Mouse (Mus musculus): ENCODE measurements around the gene Ankib1.
"Not testable (repeated sequence)": the region's sequence is repeated elsewhere in the genome, so short reads cannot be mapped to it uniquely, and the experiment has no call there.

The Ankib1 gene

DNA sequence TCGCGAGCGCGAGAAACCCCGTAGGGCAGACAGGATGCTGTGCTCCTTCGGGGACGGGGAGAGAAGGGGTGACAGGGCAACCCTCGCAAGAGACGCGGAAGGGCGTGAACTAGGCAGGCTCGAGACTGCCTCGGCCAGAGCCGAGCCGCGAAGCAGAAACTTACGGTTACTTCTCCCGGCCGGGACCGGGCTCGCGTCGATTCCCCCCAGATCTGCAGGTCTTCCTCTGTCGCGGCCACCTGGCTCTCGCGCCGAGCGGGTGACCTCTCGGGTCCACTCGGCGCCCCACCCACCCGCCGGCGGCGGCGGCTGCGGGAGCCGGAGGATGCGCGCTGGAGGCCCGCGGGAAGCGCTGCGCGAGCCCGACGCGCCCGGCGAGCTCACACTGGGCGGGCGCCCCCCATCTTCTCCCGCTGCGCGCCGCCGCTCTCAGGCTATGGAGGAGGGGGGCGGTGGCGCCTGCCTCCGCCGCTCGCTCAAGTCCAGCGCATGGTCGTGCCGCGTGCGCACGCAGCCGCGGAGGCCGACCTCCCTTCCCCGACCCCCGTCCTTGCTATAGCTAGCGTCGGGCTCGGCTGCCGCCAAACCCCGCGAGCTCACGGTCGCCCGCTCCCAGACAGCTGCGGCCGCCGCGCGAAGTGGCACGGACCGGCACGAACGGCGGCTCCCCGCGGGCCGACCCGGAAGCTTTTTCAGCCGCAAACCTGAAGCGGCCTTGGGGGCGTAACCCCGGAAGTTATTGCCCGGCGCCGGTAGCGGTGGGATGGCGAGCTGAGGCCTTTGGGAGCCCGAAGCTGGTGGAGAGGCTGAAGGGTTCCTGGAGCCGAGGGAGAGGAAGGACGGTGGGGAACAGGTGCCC, at the start of gene Ankib1, which contains the start of gene Krit1:
TSS of gene Ankib1 (minus strand) at position 493 of the 859 bp plus-strand sequence.
TSS of gene Krit1 (plus strand) at position 752 of the 859 bp plus-strand sequence.
- peak; percentile 92 for DNase-seq

DNA sequence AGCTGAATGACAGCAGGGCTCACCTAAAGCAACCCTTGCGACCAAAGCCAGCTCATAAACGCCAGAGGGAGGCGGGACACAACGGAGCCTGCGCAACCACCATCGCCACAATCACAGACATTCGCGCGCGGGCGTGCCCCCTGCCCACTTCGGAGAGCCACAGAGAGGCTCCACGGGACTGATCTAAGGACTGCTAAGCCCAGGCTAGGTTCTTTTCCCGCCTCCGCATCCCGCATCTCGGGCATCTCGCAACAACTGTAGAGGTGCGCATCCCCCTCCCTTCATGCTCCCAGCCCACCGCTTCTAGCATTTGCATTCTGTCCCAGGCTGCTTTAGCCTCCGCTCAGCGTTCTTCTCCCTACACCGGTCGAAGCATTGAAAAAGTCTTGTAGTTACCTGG, 42.3 kb upstream of the Ankib1 start, which contains the start of gene Lrrd1:
TSS of gene Lrrd1 (plus strand) at position 148 of the 400 bp plus-strand sequence.
- no peak for DNase-seq

DNA sequence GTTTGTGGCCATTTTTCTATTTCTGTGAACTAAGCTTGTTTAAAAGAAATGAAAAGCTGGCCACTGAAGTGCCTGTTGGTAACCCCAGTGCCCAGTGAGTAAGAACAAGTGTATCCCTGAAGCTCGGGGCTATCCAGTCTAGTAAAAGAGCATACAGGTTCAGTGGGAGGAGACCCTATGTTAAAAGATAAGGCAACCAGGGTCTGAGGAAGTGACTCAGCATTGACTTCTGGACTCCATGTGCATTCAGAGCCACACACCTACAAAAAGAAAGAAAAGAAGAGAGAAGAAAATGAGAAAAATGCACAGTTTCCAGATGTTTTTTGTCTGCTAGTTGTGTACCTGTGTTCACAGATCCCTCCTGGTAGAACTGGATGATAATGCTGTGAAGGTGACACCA, 31.4 kb upstream of the Ankib1 start:
- DNase-seq: no peak

DNA sequence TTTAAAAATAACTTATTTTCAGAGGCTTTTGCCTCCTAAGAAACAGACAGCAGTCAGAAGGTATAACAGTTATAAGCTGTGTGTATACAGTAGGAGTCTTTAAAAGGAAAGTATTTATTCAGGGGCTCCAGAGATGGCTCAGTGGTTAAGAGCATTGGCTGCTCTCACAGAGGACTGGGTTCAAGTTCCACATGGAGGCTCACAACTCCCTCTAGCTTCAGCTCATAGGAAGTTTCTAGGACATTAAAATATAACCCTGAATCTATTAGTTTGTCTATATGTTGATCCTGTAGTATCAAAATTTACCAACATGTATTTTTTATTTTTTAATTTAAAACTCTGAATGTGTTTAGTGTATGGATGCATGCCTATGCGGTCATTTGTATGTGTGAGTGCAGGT, 5.7 kb upstream of the Ankib1 start:
- DNase-seq: no peak

DNA sequence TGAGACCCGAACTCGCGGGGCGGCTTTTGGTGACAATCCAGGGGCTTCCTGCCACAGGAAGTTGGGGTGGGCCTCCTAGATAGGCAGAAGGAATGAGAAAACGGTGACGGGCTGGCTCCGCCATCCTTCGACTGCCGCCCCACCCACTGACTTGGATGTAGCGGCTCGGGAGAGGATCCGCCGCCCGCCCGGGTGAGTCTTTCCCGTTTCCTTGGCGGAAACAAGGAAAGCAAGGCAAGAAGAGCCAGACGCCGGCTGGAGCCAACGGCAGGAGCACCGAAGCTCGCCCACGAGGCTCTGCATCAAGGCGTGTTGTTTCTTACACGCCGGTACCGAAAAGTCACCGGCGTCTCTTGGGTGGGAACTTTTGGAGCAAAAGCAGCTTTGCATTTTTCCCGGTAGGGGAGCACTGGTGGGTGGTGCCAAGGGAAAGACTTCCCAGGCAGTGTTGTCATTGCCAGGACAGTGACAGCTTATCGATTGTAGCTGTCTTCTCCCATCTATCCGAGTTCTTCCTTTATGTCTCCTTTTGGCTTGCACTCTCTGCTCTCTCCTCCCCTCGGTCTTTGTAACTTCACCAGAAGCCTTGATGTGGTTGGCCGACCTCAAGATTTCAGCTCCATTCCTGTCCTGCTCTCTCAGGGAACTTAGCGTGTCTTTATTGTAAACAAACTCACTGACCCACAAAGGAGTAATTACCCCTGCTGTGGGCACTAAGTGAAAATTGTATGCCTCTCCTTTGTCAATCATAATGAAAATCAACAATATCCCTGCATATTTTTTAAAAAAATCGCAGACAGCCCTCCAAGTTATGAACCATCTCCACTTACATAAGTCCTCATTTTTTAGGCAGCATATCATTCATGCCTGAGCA, 804 bp upstream of the Ankib1 start:
- no peak for DNase-seq

DNA sequence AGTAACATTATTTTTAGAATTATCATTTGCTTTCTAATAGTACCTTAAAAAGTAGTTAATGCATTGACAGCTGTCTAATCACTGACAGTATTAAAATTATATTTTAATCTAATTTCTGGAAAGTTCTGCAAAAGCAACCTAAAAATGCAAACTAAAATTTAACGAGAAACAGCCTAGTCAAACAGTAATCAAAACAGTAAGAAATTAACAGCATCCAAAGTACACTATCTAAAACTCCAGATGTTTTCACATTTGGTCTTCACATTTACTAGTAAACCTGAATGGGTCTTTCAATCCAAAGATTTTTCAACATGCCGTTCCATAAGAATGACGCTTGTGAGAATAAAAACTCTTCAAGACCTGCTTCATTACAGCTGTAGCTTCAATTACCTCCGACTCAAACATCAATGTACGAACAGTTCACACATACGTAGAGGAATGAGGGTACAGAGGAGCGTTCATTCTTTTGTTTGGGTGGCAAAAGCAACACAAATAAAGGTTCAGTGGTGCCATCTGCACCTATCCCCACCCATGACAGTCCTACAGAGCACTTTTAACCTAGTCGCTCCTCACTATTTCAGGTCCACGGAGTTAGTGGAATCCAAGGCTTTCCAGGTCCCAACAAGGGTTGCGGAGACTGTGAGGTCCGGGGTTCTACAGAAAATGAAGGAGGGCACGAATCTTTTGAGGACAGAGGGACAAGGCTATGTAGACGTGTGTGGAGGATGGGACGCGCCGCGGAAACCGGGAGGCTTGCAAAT, 873 bp downstream of the Ankib1 start:
- DNase-seq: no peak

DNA sequence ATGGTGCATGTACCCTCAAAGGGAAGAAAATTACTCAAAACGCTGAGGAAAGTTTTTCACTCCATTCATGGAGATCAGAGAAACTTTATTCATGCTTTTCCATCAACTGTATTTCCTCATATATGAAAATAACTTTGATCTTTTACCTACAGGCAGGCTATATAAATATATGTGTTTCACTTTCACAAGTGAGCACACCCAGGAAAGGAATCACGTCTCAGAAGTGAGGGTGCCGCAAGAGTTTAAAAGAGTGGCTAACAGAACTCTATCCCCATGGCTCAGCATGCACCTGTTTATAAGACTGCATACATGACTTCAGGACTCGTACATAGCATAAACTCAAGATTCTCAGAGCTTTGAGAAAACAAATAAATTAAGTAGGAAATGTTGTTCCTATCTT, 1.8 kb downstream of the Ankib1 start:
- DNase-seq: no peak

DNA sequence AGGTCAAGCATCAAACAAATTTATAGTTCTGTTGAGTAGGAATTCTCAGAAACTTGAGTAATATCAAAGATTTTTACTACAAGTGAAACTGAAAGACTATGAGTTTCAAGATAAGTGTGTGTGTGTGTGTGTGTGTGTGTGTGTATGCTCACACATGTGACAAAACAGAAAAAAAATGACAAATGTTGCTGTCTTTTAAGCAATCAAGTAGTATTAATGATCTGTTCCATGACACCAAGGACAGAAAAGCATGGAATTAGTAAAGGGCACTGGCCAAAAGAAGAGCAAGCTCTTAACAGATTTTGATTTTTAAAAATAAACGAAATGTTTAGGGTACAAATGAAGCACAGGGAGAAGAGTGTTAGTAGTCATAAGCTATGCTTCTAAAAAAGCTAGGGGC, 2.7 kb downstream of the Ankib1 start:
- no peak for DNase-seq

DNA sequence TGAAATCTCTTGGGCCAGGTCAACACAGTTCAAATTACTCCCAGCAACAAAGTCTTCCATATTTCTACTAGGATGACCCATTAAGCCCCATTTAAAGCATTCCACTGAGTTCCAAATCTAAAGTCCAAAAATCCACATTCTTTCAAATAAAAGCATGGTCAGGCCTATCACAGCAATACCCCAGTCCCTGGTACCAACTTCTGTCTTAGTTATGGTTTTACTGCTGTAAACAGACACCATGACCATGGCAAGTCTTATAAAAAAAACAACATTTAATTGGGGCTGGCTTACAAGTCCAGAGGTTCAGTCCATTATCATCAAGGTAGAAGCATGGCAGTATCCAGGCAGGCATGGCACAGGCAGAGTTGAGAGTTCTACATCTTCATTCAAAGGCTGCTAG, 4.1 kb downstream of the Ankib1 start:
- DNase-seq: not testable (repeated sequence)

DNA sequence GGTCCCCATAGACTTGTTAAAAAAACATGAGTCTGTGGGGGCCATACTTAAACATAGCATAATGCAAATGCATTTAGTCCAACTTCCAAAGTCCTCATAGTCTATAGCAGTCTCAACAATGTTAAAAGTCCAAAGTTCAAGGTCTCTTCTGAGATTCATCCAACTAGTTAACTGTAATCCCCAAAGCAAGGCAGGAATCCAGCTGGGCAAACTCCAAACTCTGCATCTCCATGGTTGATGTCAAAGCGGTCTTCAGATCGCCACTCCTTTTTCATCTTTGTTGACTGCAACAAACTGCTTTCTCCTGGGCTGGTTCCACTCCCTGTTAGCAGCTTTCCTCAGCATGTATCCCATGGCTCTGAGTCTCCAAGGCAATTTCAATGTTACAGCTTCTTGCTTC, 5.6 kb downstream of the Ankib1 start:
- not testable (repeated sequence) for DNase-seq

DNA sequence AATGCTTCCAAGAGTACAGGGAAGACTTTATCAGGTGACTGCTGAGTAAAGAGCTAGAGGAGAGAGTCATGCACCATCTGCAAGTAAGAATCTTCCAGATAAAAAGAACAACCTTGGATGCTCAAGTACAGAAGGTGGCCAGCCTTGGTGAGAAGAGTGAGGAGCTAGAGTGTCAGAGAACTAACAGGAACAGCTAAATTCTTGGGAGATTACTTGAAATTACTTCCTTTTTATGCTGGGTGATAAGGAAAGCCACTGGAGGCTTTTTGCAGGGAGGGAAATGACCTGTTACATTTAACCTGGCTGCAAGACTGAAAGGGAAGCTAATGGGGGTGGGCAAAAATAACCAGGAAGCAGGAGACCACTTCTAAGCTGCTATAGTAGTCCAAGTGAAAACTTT, 11.7 kb downstream of the Ankib1 start:
- no peak for DNase-seq

DNA sequence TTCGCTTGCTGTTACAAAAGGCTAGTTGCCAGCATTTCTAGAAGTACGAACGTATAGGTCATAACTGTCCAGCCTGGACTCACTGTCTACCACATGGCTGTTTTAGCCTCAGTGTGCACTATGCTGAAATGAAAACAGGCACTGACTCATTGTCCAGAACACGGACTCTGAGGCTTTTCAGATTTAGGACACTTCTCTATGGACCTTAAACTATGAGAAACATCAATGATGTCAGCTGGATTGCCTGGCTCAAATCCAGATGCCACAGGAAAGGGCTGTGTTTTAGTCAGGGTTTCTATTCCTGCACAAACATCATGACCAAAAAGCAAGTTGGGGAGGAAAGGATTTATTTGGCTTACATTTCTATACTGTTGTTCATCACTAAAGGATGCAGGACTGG, 15.2 kb downstream of the Ankib1 start:
- DNase-seq: no peak

DNA sequence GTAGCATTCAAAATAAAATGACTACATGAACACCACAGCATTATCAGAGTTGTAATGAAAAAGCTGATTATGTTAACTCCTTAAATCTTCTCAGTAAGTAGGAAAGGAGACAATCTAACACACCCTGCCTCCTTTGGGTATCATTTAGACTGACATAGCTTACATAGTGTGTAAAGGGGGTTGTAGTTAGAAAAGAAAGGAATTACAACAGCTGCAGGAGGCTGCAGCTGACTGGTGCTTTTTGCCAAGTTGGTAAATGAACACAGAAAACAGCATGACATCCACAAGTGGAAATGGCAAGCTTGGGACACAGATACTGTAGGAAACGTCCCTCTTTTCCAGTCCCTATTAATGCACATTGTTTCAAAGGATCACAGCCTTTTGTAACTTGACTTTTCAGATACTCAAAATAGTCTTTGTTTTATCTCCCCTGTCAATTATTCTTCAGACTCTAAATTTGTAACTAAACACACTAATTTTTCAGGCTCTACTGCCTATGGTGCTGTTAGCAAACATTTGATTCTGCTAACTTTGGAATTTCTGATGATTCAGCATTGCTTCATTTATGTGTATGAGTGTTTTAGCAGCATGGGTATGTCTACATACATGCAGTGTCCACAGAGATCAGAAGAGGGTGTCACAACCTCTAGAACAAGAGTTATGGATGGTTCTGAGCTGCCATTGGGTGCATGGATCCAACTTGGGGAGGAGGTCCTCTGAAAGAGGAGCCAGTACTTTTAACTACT, 17.8 kb downstream of the Ankib1 start:
- DNase-seq: no peak

DNA sequence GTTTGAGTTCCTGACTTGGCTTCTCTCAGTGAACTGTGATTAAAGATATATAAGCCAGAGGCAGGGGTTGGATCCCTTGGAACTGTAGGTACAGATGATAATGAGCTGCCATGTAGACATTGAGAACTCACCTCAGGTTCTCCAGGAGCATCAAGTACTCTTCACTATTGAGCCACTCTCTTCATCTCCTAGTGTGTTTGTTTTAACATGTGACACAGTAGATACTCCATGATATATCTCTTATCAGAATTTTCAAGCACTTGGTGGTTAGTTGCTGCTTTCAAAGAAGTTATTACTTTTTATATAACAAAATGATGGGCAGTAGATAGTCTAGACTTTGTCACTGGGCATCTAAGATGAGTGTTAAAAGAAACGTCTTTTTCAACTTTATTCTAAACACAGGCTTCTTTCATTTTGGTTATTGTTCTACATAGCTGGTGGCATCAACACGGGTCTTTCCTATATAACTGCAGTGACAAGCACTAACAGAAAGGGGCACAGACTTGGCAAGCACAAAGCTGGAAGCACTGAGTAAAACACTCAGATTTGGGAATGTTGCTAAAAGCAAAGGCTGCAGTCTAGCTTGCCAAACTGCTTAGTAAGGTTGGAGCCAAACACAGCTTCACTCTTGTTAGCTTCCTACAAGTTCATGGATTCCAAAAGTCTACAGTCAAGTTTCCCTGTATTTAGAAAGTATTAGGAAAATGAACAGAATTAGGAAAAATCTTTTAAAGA, 18.6 kb downstream of the Ankib1 start:
- no peak for DNase-seq

DNA sequence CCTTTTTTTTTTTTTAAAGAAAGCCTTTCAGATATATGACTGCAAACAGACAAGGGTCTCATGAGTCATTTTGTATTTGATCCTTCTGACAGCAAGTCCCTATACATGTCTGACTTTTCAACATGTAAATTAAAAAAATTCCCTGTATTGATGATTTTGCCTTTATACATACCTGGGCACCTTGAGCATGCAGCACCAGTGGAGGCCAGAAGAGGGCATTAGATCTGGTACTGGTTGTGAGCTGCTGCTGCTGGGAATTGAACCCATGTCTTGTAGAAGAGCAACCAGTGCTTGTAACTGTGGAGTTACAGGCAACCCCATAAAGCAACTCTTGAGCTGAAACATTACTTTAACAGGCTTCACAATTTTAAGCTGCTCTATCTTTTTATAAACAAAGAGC, 20.1 kb downstream of the Ankib1 start:
- DNase-seq: peak; percentile 54

DNA sequence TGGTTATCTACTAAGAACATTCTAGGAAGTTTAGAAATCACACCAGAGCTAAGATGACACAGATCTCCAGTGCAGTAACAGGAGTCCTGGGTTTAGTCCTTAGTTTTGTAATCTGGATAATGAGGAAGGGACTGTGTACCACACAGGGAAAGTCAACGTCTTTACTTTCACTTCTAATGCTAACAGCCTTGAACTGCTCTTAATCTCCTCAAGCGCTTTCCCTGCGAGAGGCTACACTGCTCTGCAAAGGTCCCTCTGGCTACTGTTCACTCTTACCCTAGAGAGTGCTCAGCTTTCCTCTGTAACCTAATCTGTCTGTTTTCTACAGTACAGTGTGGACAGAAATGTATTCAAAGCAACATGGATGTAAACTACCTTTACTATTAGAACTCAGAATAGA, 30.7 kb downstream of the Ankib1 start:
- no peak for DNase-seq

DNA sequence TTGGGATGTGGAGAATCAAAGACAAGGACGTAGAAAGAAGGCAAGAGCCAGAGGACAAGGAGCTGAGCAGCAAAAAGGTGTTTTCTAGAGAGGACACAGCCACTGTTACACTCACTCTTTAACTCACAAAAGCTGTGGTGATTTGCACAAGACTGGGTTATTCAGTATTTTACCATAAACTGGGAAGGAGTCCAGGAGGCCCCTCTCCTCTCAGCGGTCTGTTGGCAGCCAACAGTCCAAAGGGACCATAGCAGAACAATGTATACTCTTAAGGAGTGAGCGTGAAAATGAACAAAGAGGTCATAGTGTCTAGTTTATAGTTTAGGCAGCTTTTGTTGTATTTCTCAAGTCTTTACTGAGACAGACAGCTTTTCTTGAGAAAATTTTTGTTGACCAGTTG, 31.2 kb downstream of the Ankib1 start:
- no peak for DNase-seq

DNA sequence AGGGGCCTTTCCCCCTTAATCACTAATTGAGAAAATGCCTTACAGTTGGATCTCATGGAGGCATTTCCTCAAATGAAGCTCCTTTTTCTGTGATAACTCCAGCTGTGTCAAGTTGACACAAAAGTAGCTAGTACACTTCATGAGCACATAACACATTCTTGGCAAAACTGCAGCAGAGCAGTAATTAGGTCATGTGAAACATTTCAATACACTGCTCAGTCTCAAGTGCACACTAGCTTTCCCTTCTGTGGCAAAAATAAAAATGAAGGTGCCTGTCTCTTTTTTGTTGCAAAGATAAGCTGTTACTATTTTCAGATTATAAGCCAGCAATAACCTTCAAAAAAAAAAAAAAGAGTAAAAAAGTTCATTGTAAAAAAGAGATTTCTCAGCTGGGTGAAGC, 52.2 kb downstream of the Ankib1 start:
- DNase-seq: not testable (repeated sequence)

DNA sequence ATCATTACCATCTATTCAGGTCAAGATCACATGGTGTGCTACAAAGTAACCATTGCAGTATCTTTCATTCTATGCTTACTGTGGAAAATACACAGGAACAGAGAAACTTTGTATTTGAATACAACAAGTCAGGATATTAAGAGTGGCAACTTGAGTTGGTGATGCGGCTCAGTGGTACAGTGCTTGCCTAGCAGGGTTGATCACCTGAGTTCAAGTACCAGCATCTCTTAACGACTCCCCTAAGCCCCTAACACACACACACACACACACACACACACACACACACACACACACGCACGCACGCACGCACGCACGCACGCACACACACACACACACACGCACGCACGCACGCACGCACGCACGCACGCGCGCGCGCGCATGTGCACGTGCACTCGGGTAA, 69.9 kb downstream of the Ankib1 start:
- not testable (repeated sequence) for DNase-seq

DNA sequence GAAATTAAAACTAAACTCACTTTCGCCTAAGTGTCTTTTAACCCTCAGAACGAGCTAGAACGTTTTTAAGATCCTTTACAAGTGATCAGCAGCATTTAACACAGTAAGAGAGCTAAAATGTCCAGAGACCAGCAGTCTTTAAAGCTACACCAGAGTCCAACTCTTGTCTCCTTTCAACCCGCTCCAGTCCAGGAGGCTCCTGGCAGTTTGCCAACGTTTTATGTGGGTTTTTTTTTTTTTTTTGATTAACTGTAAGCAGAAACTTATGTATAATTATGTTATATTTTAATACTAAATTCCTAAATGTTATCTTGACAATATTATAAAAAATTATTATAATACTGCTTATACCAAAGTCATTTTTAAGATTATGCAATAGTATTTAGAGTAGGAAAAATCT, 73.9 kb downstream of the Ankib1 start:
- DNase-seq: no peak

DNA sequence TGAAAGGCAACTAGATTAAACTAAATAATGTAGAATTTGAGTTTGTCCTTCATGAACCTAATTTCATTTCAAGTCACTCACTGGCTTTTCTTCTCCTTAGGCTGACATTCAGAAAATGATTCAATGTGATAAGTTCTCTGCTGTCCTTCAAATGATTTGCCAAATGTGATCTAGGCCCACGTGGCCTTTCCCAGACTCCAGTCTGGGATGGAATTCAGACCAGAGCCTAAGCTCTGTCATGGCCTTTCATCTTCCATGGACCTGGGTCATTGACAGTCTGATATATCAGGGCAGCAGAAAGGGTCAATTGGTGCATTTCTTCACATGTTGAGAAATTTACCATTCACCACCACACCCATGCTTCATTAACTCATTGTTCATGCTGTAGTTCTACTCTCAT, 77.2 kb downstream of the Ankib1 start:
- no peak for DNase-seq

DNA sequence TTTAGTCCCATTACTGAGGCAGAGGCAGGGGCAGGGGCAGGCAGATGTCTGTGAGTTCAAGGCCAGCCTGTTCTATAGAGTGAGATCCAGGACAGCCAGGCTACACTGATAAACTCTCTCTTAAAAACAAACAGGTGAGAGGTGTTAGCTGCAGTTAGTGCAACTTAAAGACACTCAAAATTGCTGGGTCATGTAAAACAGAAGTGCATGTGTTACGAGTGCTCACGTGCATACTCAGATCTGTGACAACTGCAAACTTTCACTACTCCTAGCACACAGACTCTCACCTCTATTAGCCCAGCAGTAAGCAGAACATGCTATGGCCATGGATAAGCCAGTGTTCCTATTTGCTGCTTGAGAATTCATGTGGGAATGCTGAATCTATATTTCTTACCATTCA, 79.3 kb downstream of the Ankib1 start:
- DNase-seq: no peak

Measured in thymus, postnatal 14 days (tissue).